Mouse (Mus musculus) olfactory bulb, adult 2 months (tissue): ENCODE data around the gene Xrn2. TPM values are rescaled to one million over a fixed set of nuclear protein-coding genes. Genes with fewer than 3 reads are reported as not detected.
A peak's percentile ranks its signal among the peaks of the same experiment; 100 is the strongest.
"Not testable (repeated sequence)": the region's sequence is repeated elsewhere in the genome, so short reads cannot be mapped to it uniquely, and the experiment has no call there.

Source experiments
- H3K27ac ChIP-seq: fragments of 200-500 bp; 2 replicates; pipeline ENCODE4 v1.5.1; 2012; ENCODE audit warnings: low read depth, low read length; ENCODE audit not compliant: insufficient read depth
- H3K4me1 ChIP-seq: fragments of 200-500 bp; 2 replicates; pipeline ENCODE4 v1.6.1; 2012; ENCODE audit warnings: low read length; ENCODE audit not compliant: control insufficient read depth, insufficient read depth
- H3K4me3 ChIP-seq: fragments of 200-500 bp; 2 replicates; pipeline ENCODE4 v1.5.1; 2012; ENCODE audit warnings: mild to moderate bottlenecking, low read depth, low read length, moderate library complexity; ENCODE audit not compliant: insufficient read depth
- CTCF ChIP-seq: fragments of 200-500 bp; IDR thresholded peaks from 2 replicates; pipeline ENCODE4 v1.5.1; 2012; ENCODE audit warnings: low read depth, mild to moderate bottlenecking, low read length, moderate library complexity; ENCODE audit not compliant: insufficient read depth
- POLR2A ChIP-seq: fragments of 200-500 bp; IDR thresholded peaks from 2 replicates; pipeline ENCODE4 v1.6.1; 2012; ENCODE audit warnings: mild to moderate bottlenecking, low read depth, low read length, moderate library complexity; ENCODE audit not compliant: insufficient read depth
- WGBS: fragments of 180-500 bp; shearing (Covaris S2); methylation state at CpG from one replicate; pipeline ENCODE4 v1.1.7; 2018; 5-methylcytosine and 5-hydroxymethylcytosine counted together
- polyA plus RNA-seq: library from polyadenylated mRNA; stranded (reverse); fragments of >200 nt; gene quantifications from 2 replicates; pipeline ENCODE4 v1.2.4, GENCODE M21; 2012; ENCODE audit warnings: low replicate concordance; ENCODE audit not compliant: missing spikeins, insufficient read depth, insufficient read length

The Xrn2 gene
- polyA plus RNA-seq, 1 experiment = not detected

GRCm38 (mm10) chr2:147010952-147011351 is 1.8 kb upstream of the Xrn2 start:
- Histone ChIP-seq H3K4me1 (no peaks in the 10 kb centered on the region), H3K27ac (no peak overlapping the region), H3K4me3 (no peak overlapping the region)
- 97% methylated on average over 9 of the region's 9 CpGs for WGBS
- TF ChIP-seq POLR2A = no peak

GRCm38 (mm10) chr2:147011474-147012140 is 1.2 kb upstream of the Xrn2 start:
- H3K27ac ChIP-seq = peak overlapping the region; percentile 59; the same call in 1 of the 2 replicates
- no peak overlapping the region for H3K4me3 ChIP-seq
- no peak for TF ChIP-seq POLR2A
- TF ChIP-seq CTCF = no peak
- 50% methylated on average over 3 of the region's 3 CpGs for WGBS
- no peaks in the 10 kb centered on the region for H3K4me1 ChIP-seq

GRCm38 (mm10) chr2:147012141-147012622 is 614 bp upstream of the Xrn2 start:
- peak overlapping the region; percentile 59 for H3K27ac ChIP-seq
- 20% methylated on average over 7 of the region's 7 CpGs for WGBS
- TF ChIP-seq CTCF (no peak), POLR2A (no peak)
- no peaks in the 10 kb centered on the region for H3K4me1 ChIP-seq
- peak overlapping the region; percentile 33; the same call in 1 of the 2 replicates for H3K4me3 ChIP-seq

GRCm38 (mm10) chr2:147013194-147013969 is 586 bp downstream of the Xrn2 start:
- WGBS = under 1% methylated on average over 59 of the region's 59 CpGs

GRCm38 (mm10) chr2:147014101-147014886 is 1.5 kb downstream of the Xrn2 start:
- no peak overlapping the region for H3K4me3 ChIP-seq
- 11% methylated on average over 15 of the region's 15 CpGs for WGBS
- no peak for TF ChIP-seq POLR2A
- TF ChIP-seq CTCF = no peak
- H3K4me1 ChIP-seq = no peaks in the 10 kb centered on the region
- H3K27ac ChIP-seq = no peak overlapping the region

More at GRCm38 (mm10) chr2:147013194-147013969, 586 bp downstream of the Xrn2 start:
- Histone ChIP-seq H3K4me3 (peak overlapping the region; percentile 86), H3K4me1 (no peaks in the 10 kb centered on the region), H3K27ac (peak overlapping the region; percentile 50)
- TF ChIP-seq POLR2A = no peak
- no peak for TF ChIP-seq CTCF

- not testable (repeated sequence) for H3K27ac ChIP-seq, H3K4me3 ChIP-seq, H3K4me1 ChIP-seq
- 76% methylated on average over 1 of the region's 1 CpGs for WGBS
Measured at GRCm38 (mm10) chr2:147022041-147022440, 9.2 kb downstream of the Xrn2 start.

- 95% methylated on average over 5 of the region's 5 CpGs for WGBS
- Histone ChIP-seq H3K4me1 (no peaks in the 10 kb centered on the region), H3K4me3 (no peak overlapping the region), H3K27ac (no peak overlapping the region)
- TF ChIP-seq POLR2A = no peak
- no peak for TF ChIP-seq CTCF
Measured at GRCm38 (mm10) chr2:147023067-147023466, 10.3 kb downstream of the Xrn2 start.

- H3K4me3 ChIP-seq = no peak overlapping the region
- WGBS = 92% methylated on average over 4 of the region's 4 CpGs
- no peaks in the 10 kb centered on the region for H3K4me1 ChIP-seq
- H3K27ac ChIP-seq = no peak overlapping the region
- TF ChIP-seq POLR2A (no peak), CTCF (no peak)
Measured at GRCm38 (mm10) chr2:147023560-147023959, 10.8 kb downstream of the Xrn2 start.

GRCm38 (mm10) chr2:147033065-147033464 is 20.3 kb downstream of the Xrn2 start:
- 55% methylated on average over 2 of the region's 2 CpGs for WGBS
- TF ChIP-seq CTCF = no peak
- no peak for TF ChIP-seq POLR2A
- Histone ChIP-seq H3K27ac (no peak overlapping the region), H3K4me3 (no peak overlapping the region), H3K4me1 (no peaks in the 10 kb centered on the region)
